In genomic region chr13:3525611-3526051, GRCm38 (mm10) we compare ENCODE assay signal across 16 mouse cellular contexts. TPM values are rescaled to one million over a fixed set of nuclear protein-coding genes. Genes with fewer than 3 reads are reported as not detected.
DNase-seq lines count a peak whose midpoint lies in the region; ATAC-seq and TF ChIP-seq lines count a peak whose summit lies in the region.
"Had no signal": no experiment of that assay in that cellular context is flagged by ENCODE, and none has a peak within 500 bp of the region (broad histone marks: within the 10 kb centered on the region; RNA-seq: fewer than 3 reads in every experiment).

No protein-coding gene starts in this region.

- no peaks in the 10 kb centered on the region for H3K36me3 ChIP-seq in hindbrain, embryonic 13.5 days
- no peaks in the 10 kb centered on the region for H3K36me3 ChIP-seq in hindbrain, embryonic 14.5 days (replicated peaks; ENCODE audit: control insufficient read depth, insufficient read depth)
- no peaks in the 10 kb centered on the region for H3K36me3 ChIP-seq in stomach, embryonic 14.5 days (ENCODE audit: control insufficient read depth, insufficient read depth, low read length)
- no peaks in the 10 kb centered on the region for H3K36me3 ChIP-seq in stomach, postnatal 0 days (ENCODE audit: control insufficient read depth, insufficient read depth, low read length)
- H3K36me3 ChIP-seq: heart, embryonic 13.5 days had no signal

- no peak for TF ChIP-seq EP300 in stomach, postnatal 0 days (optimal IDR thresholded peaks at IDR 0.05)

- 68% methylated on average over 4 of the region's 4 CpGs for WGBS in hindbrain, embryonic 13.5 days
- 56% methylated on average over 4 of the region's 4 CpGs for WGBS in hindbrain, embryonic 14.5 days
- WGBS in stomach, embryonic 14.5 days: 49% methylated on average over 4 of the region's 4 CpGs
- 35% methylated on average over 4 of the region's 4 CpGs for WGBS in stomach, postnatal 0 days

- H3K27ac ChIP-seq in hindbrain, embryonic 13.5 days: no peak overlapping the region
- H3K27ac ChIP-seq in hindbrain, embryonic 14.5 days: no peak overlapping the region
- H3K27ac ChIP-seq in stomach, embryonic 14.5 days (ENCODE audit: low read length): no peak overlapping the region
- H3K27ac ChIP-seq in stomach, postnatal 0 days (replicated peaks): no peak overlapping the region
- H3K27ac ChIP-seq: gastrocnemius, adult 2 months; heart, embryonic 13.5 days had no signal

- H3K27me3 ChIP-seq in hindbrain, embryonic 13.5 days: no peaks in the 10 kb centered on the region
- H3K27me3 ChIP-seq in hindbrain, embryonic 14.5 days (ENCODE audit: control insufficient read depth, insufficient read depth, low read length): no peaks in the 10 kb centered on the region
- H3K27me3 ChIP-seq in stomach, embryonic 14.5 days (ENCODE audit: control insufficient read depth, insufficient read depth, low read length): no peaks in the 10 kb centered on the region
- no peaks in the 10 kb centered on the region for H3K27me3 ChIP-seq in stomach, postnatal 0 days (ENCODE audit: control insufficient read depth, insufficient read depth, low read length)
- H3K27me3 ChIP-seq: heart, embryonic 13.5 days; megakaryocyte, embryonic 14.5 days; Patski had no signal

- no peak overlapping the region for H3K4me2 ChIP-seq in hindbrain, embryonic 13.5 days
- no peak overlapping the region for H3K4me2 ChIP-seq in hindbrain, embryonic 14.5 days (replicated peaks)
- no peak overlapping the region for H3K4me2 ChIP-seq in stomach, embryonic 14.5 days (replicated peaks; ENCODE audit: low read depth, low read length)
- H3K4me2 ChIP-seq in stomach, postnatal 0 days (replicated peaks; ENCODE audit: low read depth): no peak overlapping the region
- H3K4me2 ChIP-seq: heart, embryonic 13.5 days had no signal

- peaks cover 2% of the 10 kb centered on the region; the same call in 1 of the 2 replicates for H3K4me1 ChIP-seq in hindbrain, embryonic 13.5 days (replicated peaks)
- no peaks in the 10 kb centered on the region for H3K4me1 ChIP-seq in hindbrain, embryonic 14.5 days (replicated peaks; ENCODE audit: control insufficient read depth, insufficient read depth, low read length)
- H3K4me1 ChIP-seq in stomach, embryonic 14.5 days (ENCODE audit: control insufficient read depth, insufficient read depth, low read length): no peaks in the 10 kb centered on the region
- no peaks in the 10 kb centered on the region for H3K4me1 ChIP-seq in stomach, postnatal 0 days (replicated peaks; ENCODE audit: control insufficient read depth, insufficient read depth)

- no peaks in the 10 kb centered on the region for H3K9me3 ChIP-seq in hindbrain, embryonic 13.5 days
- no peaks in the 10 kb centered on the region for H3K9me3 ChIP-seq in hindbrain, embryonic 14.5 days (ENCODE audit: control insufficient read depth, low read length)
- H3K9me3 ChIP-seq in stomach, embryonic 14.5 days (ENCODE audit: control insufficient read depth, low read depth, low read length): no peaks in the 10 kb centered on the region
- no peaks in the 10 kb centered on the region for H3K9me3 ChIP-seq in stomach, postnatal 0 days (ENCODE audit: control insufficient read depth, low read length)
- H3K9me3 ChIP-seq: heart, embryonic 13.5 days had no signal

- no peak for DNase-seq in hindbrain, embryonic 14.5 days (ENCODE audit: low spot score)
- DNase-seq in stomach, postnatal 0 days (ENCODE audit: low spot score): no peak
- DNase-seq in kidney, postnatal 25 days: peak; percentile 68 to 74
- DNase-seq in urinary bladder, postnatal 14 days (ENCODE audit: low spot score): no peak
- no peak for DNase-seq in thymus, postnatal 14 days
- DNase-seq in urinary bladder, postnatal 36 days (ENCODE audit: low spot score in 2 of 2): no peak
- DNase-seq: adrenal gland, postnatal 14 days; cerebellum, postnatal 36 days; gastrocnemius, adult 2 months; liver; right cerebral cortex, adult 18-20 months had no signal

- no peak for TF ChIP-seq CTCF in stomach, postnatal 0 days (IDR thresholded peaks at IDR 0.05; ENCODE audit: low read depth)

- 0 out of 2 replicates have a peak, but pooled peaks have one; percentile 23 for ATAC-seq in hindbrain, embryonic 13.5 days (ENCODE audit: low FRiP score)
- ATAC-seq in hindbrain, embryonic 14.5 days (ENCODE audit: low FRiP score): no peak
- peak; percentile 65; the same call in 1 of the 2 replicates for ATAC-seq in stomach, embryonic 14.5 days (ENCODE audit: insufficient number of reproducible peaks, insufficient read depth, low FRiP score, low read depth)
- ATAC-seq in stomach, postnatal 0 days (ENCODE audit: low FRiP score, low TSS enrichment): no peak
- ATAC-seq: Patski had no signal

- H3K9ac ChIP-seq in hindbrain, embryonic 13.5 days: no peak overlapping the region
- H3K9ac ChIP-seq in hindbrain, embryonic 14.5 days: no peak overlapping the region
- H3K9ac ChIP-seq in stomach, embryonic 14.5 days (replicated peaks; ENCODE audit: low read depth, low read length): no peak overlapping the region
- no peak overlapping the region for H3K9ac ChIP-seq in stomach, postnatal 0 days (ENCODE audit: low read length)
- H3K9ac ChIP-seq: heart, embryonic 13.5 days had no signal

- no peak overlapping the region for H3K4me3 ChIP-seq in hindbrain, embryonic 13.5 days
- H3K4me3 ChIP-seq in hindbrain, embryonic 14.5 days (replicated peaks; ENCODE audit: low read length): no peak overlapping the region
- H3K4me3 ChIP-seq in stomach, embryonic 14.5 days (ENCODE audit: low read depth, low read length): no peak overlapping the region
- H3K4me3 ChIP-seq in stomach, postnatal 0 days (ENCODE audit: low read depth, low read length): no peak overlapping the region
- H3K4me3 ChIP-seq: gastrocnemius, adult 2 months; heart, embryonic 13.5 days; megakaryocyte, embryonic 14.5 days had no signal

RNA-seq across cellular contexts. Expression of gene Gdi2, which starts 12.2 kb away (rescaled TPM):
- polyA plus RNA-seq in hindbrain, embryonic 13.5 days (2015; fragmentation: Nextera tagmentation; extraction: Ambion mirVana): 443 and 449 TPM in 2 replicates
- 464 and 489 TPM in 2 replicates for polyA plus RNA-seq in hindbrain, embryonic 14.5 days (2014; fragmentation: Nextera tagmentation; extraction: Ambion mirVana)
- 450 and 468 TPM in 2 replicates for polyA plus RNA-seq in stomach, embryonic 14.5 days (2014; fragmentation: Nextera tagmentation; extraction: Ambion mirVana)
- 338 and 359 TPM in 2 replicates for polyA plus RNA-seq in stomach, postnatal 0 days (2015; fragmentation: Nextera tagmentation; extraction: Ambion mirVana)

Comparison
In these comparisons a context has a peak if more than half of its experiments do, and no peak if none do; other contexts are left out.
1. ATAC-seq: peak in hindbrain, embryonic 13.5 days (single experiment) and stomach, embryonic 14.5 days (single experiment); none in hindbrain, embryonic 14.5 days (single experiment) and stomach, postnatal 0 days (single experiment).
2. DNase-seq: peak in kidney, postnatal 25 days (2 of 2); none in hindbrain, embryonic 14.5 days (single experiment), stomach, postnatal 0 days (single experiment), urinary bladder, postnatal 14 days (single experiment), thymus, postnatal 14 days (single experiment) and urinary bladder, postnatal 36 days (0 of 2).